Mouse (Mus musculus) liver, embryonic 14.5 days (tissue): Measurements from ENCODE around the gene Col6a5. TPM values are rescaled to one million over a fixed set of nuclear protein-coding genes. Genes with fewer than 3 reads are reported as not detected.

ENCODE experiments used
- ATAC-seq: fragments of 200-750 bp; cut with Nextera tagmentation; 2 replicates; pipeline ENCODE4 v1.8.0; 2017; ENCODE audit warnings: moderate number of reproducible peaks, mild to moderate bottlenecking, moderate library complexity; ENCODE audit not compliant: insufficient read depth
- DNase-seq, 3 experiments: peaks; one replicate each; pipeline ENCODE4 v3.0.0-alpha.2; 2012 to 2013; ENCODE audit warnings: low read depth in 3 of 3, low spot score in 3 of 3
- H3K27ac ChIP-seq: fragments of 300-500 bp; sonication (generic); 2 replicates; pipeline ENCODE4 v1.5.1; 2014; ENCODE audit warnings: moderate library complexity, mild to moderate bottlenecking, control low read depth, inconsistent platforms
- H3K27me3 ChIP-seq: fragments of 300-500 bp; sonication (generic); 2 replicates; pipeline ENCODE4 v1.6.1; 2014; ENCODE audit warnings: mild to moderate bottlenecking, low read length, moderate library complexity; ENCODE audit not compliant: control insufficient read depth, insufficient read depth
- H3K36me3 ChIP-seq: fragments of 300-500 bp; sonication (generic); replicated peaks from 2 replicates; pipeline ENCODE4 v1.6.1; 2014; ENCODE audit warnings: low read depth; ENCODE audit not compliant: control insufficient read depth, insufficient read depth
- H3K4me1 ChIP-seq, 2 experiments: fragments of 200-500 bp in 1 of 2; fragments of 300-500 bp in 1 of 2; sonication (generic) in 1 of 2; replicated peaks; 2 replicates each; pipeline ENCODE4 v1.6.1; 2012 to 2014; ENCODE audit warnings: antibody characterized with exemption in 1 of 2, inconsistent platforms in 1 of 2, low read length in 1 of 2; ENCODE audit not compliant: control insufficient read depth in 2 of 2, insufficient read depth in 2 of 2
- H3K4me2 ChIP-seq: fragments of 300-500 bp; sonication (generic); 2 replicates; pipeline ENCODE4 v1.6.1; 2014; ENCODE audit warnings: low read depth, mild to moderate bottlenecking, control low read depth, moderate library complexity
- H3K4me3 ChIP-seq, 2 experiments: fragments of 200-500 bp in 1 of 2; fragments of 300-500 bp in 1 of 2; sonication (generic) in 1 of 2; 2 replicates each; pipeline ENCODE4 v1.5.1; 2012 to 2014; ENCODE audit warnings: low read depth in 2 of 2, low read length in 2 of 2, mild to moderate bottlenecking in 2 of 2, control low read depth in 1 of 2, inconsistent platforms in 1 of 2, moderate library complexity in 1 of 2; ENCODE audit not compliant: insufficient read depth in 1 of 2
- H3K9ac ChIP-seq: fragments of 300-500 bp; sonication (generic); replicated peaks from 2 replicates; pipeline ENCODE4 v1.6.1; 2014; ENCODE audit warnings: mild to moderate bottlenecking, control low read depth, moderate library complexity
- H3K9me3 ChIP-seq: fragments of 300-500 bp; sonication (generic); 2 replicates; pipeline ENCODE4 v1.6.1; 2016; ENCODE audit warnings: low read length, mixed read lengths; ENCODE audit not compliant: control insufficient read depth
- CTCF ChIP-seq: IDR thresholded peaks from 2 replicates; pipeline ENCODE4 v1.5.1; 2016; ENCODE audit warnings: antibody characterized with exemption, low read depth, control low read depth
- EP300 ChIP-seq: IDR thresholded peaks from 2 replicates; pipeline ENCODE4 v1.6.1; 2016; ENCODE audit warnings: antibody characterized with exemption, low read depth
- WGBS: fragments of 180-500 bp; shearing (Covaris S2); extraction: QIAGEN DNeasy Blood & Tissue Kit; methylation state at CpG from one replicate; pipeline ENCODE4 v1.1.7; 2014; ENCODE audit not compliant: insufficient replicate concordance; 5-methylcytosine and 5-hydroxymethylcytosine counted together
- polyA plus RNA-seq, 2 experiments: library from polyadenylated mRNA; depleted of rRNA in 1 of 2; stranded (reverse) in 1 of 2; unstranded in 1 of 2; fragments of >200 nt; fragmentation: Nextera tagmentation in 1 of 2; extraction: Ambion mirVana in 1 of 2; gene quantifications; 2 replicates each; pipeline versions ENCODE4 v1.2.1 to v1.2.3; 2012 to 2014

Gene Col6a5
- polyA plus RNA-seq, 2 experiments = 0.04 TPM; not detected in 1

- Histone ChIP-seq H3K4me1 (no peaks in the 10 kb centered on the region), H3K9ac (no peak overlapping the region), H3K36me3 (no peaks in the 10 kb centered on the region), H3K27me3 (no peaks in the 10 kb centered on the region), H3K27ac (no peak overlapping the region), H3K4me2 (no peak overlapping the region), H3K9me3 (no peaks in the 10 kb centered on the region), H3K4me3 (no peak overlapping the region)
- DNase-seq = no peak
- no peak for TF ChIP-seq EP300
- TF ChIP-seq CTCF = peak; percentile 50; the same call in 1 of the 2 replicates
- ATAC-seq = no peak
- WGBS = 54% methylated on average over 8 of the region's 8 CpGs
Observed at GRCm38 (mm10) chr9:105988096-105988495, 27.7 kb upstream of the Col6a5 start.

- Histone ChIP-seq H3K27ac (no peak overlapping the region), H3K27me3 (no peaks in the 10 kb centered on the region), H3K9me3 (no peaks in the 10 kb centered on the region), H3K4me1 (no peaks in the 10 kb centered on the region), H3K4me3 (no peak overlapping the region), H3K36me3 (no peaks in the 10 kb centered on the region), H3K9ac (no peak overlapping the region), H3K4me2 (no peak overlapping the region)
- WGBS = 30% methylated on average over 10 of the region's 10 CpGs
- DNase-seq (no peak), ATAC-seq (no peak)
- TF ChIP-seq CTCF (no peak), EP300 (no peak)
Observed at GRCm38 (mm10) chr9:105984931-105985519, 24.6 kb upstream of the Col6a5 start.

GRCm38 (mm10) chr9:105978479-105978878 lies 18.0 kb upstream of the Col6a5 start:
- TF ChIP-seq EP300 (no peak), CTCF (no peak)
- Histone ChIP-seq H3K4me1 (no peaks in the 10 kb centered on the region), H3K4me3 (no peak overlapping the region), H3K4me2 (no peak overlapping the region), H3K9me3 (no peaks in the 10 kb centered on the region), H3K27ac (no peak overlapping the region), H3K36me3 (no peaks in the 10 kb centered on the region), H3K9ac (no peak overlapping the region), H3K27me3 (no peaks in the 10 kb centered on the region)
- 62% methylated on average over 8 of the region's 8 CpGs for WGBS
- DNase-seq (no peak), ATAC-seq (no peak)

GRCm38 (mm10) chr9:105976871-105977270 lies 16.4 kb upstream of the Col6a5 start:
- Histone ChIP-seq H3K4me3 (no peak overlapping the region), H3K4me2 (no peak overlapping the region), H3K9ac (no peak overlapping the region), H3K27ac (no peak overlapping the region), H3K36me3 (no peaks in the 10 kb centered on the region), H3K4me1 (no peaks in the 10 kb centered on the region), H3K9me3 (no peaks in the 10 kb centered on the region), H3K27me3 (no peaks in the 10 kb centered on the region)
- DNase-seq (no peak), ATAC-seq (no peak)
- 19% methylated on average over 13 of the region's 13 CpGs for WGBS
- no peak for TF ChIP-seq CTCF
- no peak for TF ChIP-seq EP300

GRCm38 (mm10) chr9:105976314-105976713 lies 15.9 kb upstream of the Col6a5 start:
- Histone ChIP-seq H3K9me3 (no peaks in the 10 kb centered on the region), H3K4me1 (no peaks in the 10 kb centered on the region), H3K36me3 (no peaks in the 10 kb centered on the region), H3K9ac (no peak overlapping the region), H3K4me2 (no peak overlapping the region), H3K27me3 (no peaks in the 10 kb centered on the region), H3K27ac (no peak overlapping the region), H3K4me3 (no peak overlapping the region)
- DNase-seq (no peak), ATAC-seq (no peak)
- WGBS = 42% methylated on average over 5 of the region's 6 CpGs
- no peak for TF ChIP-seq CTCF
- no peak for TF ChIP-seq EP300
